Mouse (Mus musculus) adrenal gland, adult 18-20 months (tissue): ENCODE data around the gene C1qtnf4. TPM values are rescaled to one million over a fixed set of nuclear protein-coding genes. Genes with fewer than 3 reads are reported as not detected.

Source experiments
- DNase-seq, 2 experiments: peaks; one replicate each; pipeline ENCODE4 v3.0.0; 2021 to 2022; ENCODE audit warnings: low spot score in 2 of 2
- long read RNA-seq, 2 experiments: library from polyadenylated mRNA; stranded (forward); transcript quantifications; one replicate each; pipeline ENCODE4 v2.0.0; 2021
- total RNA-seq, 2 experiments: library from RNA; stranded (reverse); gene quantifications; 1 replicate in 1 of 2; 2 replicates in 1 of 2; pipeline ENCODE4 v1.2.3; 2021

Gene C1qtnf4
- 1 to 10 TPM in 1 of 2 experiments, under 1 TPM in 1; 0.93 to 1.3 TPM for total RNA-seq
- long read RNA-seq, experiment 1, result 0 reads
- long read RNA-seq, experiment 2, partial matches to known transcripts, result 2 of 2 reads
- long read RNA-seq, experiment 2, other reads (novel, unspliced or antisense), result 0 of 2 reads

GRCm38 (mm10) chr2:90885218-90886041 is at the start of gene C1qtnf4:
Gene C1qtnf4 (plus strand): TSS chr2:90885860.
- DNase-seq, result no peak

GRCm38 (mm10) chr2:90838621-90839020 is 47.0 kb upstream of the C1qtnf4 start:
- no peak for DNase-seq

GRCm38 (mm10) chr2:90843666-90844065 is 42.0 kb upstream of the C1qtnf4 start:
- DNase-seq, result no peak

DNA sequence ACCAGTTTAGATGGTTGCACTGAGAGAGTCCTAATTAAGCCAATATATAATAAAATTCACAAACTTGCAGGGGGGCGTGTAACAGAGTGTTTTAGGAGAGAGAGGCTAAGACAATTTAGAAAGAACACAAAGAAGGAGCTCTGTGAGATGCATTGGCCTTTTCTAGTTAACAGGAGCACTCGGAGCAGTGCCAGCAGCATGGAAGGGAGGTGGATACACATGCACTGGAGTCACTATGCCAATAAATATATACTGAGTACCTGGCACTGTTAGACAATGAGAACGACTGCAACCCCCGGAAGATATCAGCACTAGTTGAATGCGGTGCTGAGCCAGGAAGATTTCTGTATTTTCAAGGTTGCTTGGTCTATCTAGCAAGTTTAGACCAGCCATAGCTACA is 41.4 kb upstream of the C1qtnf4 start:
- DNase-seq, result no peak

GRCm38 (mm10) chr2:90845234-90845633 is 40.4 kb upstream of the C1qtnf4 start:
- DNase-seq, result no peak

GRCm38 (mm10) chr2:90846171-90846570 is 39.5 kb upstream of the C1qtnf4 start:
- DNase-seq, result peak in 1 of 2 experiments; percentile 19

GRCm38 (mm10) chr2:90846597-90846954 is 39.1 kb upstream of the C1qtnf4 start:
- DNase-seq, result peak in 1 of 2 experiments; percentile 26

DNA sequence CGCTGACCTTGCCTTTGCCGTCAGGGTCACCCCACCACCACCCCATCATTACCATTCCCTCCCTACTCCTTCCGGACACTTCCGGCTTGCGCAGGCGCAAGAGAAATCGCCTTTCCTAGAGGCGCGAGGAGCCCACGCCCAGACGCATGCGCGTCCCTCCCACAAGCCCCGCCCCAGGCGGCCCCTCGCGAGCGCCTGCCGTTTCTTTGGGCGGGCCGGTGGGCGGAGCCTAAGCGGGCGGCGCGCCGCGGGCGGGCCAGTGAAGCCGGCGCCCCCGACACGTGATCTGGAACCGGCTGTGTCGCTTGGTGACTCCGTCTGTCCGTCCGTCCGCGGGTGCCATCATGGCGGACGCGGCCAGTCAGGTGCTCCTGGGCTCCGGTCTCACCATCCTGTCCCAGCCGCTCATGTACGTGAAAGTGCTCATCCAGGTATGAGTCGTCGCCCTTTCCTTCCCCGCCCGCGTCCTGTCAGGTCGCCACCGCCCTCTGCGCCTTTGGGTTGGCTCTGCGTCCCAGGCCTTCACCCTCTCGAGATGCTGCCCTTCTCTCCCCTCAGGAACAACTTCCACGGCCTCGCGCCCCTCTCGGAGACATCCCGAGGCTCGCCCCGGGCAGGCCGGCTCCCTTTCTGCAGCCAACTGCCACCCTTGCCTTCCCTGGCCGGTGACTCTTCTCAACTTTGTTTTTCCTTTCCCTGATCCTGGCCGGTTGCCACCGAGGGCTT is 38.5 kb upstream of the C1qtnf4 start, which contains the start of gene Mtch2:
Mtch2 (plus strand) TSS at position 201 of the 726 bp plus-strand sequence.
- peak; percentile 98 to 99 for DNase-seq

GRCm38 (mm10) chr2:90847681-90848050 is 38.0 kb upstream of the C1qtnf4 start:
- DNase-seq, result no peak

DNA sequence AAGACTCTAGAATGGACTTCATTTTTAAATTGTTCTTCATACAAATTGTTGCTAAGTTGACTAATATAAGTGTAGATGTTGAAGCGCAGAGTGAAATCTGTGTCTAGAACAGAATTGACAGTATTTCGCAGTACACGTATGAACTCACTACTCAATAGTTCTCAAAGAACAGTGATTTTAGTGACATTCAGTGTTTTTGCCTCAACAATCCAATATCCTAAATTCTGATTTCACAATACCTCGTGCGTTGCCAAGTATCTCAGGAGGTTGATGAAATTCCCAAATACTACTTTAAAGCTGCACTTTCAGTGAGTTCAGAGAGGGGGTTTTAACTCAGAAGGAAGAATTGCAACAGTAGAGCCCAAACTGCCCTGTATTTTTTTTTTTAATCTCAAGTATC is 37.3 kb upstream of the C1qtnf4 start:
- no peak for DNase-seq

DNA sequence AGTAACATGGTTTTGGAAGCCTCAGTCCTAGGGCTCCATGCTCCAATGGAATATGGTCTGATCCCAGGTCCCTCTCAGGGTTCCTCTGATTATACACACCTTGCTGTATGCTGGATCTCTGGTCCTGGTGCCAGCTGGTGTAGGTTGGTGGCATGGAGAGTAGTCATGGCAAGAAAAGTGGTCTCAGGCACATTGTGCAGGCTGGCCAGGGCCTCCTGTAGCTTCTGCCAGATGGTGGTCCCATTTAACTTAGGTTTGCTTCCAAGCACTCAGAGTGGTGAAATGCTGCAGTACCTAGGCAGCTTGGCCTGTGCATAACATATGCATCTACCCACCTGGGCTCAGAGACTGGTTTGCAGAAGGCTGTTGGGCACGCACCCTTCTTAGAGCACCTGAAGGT is 35.3 kb upstream of the C1qtnf4 start:
- no peak for DNase-seq

DNA sequence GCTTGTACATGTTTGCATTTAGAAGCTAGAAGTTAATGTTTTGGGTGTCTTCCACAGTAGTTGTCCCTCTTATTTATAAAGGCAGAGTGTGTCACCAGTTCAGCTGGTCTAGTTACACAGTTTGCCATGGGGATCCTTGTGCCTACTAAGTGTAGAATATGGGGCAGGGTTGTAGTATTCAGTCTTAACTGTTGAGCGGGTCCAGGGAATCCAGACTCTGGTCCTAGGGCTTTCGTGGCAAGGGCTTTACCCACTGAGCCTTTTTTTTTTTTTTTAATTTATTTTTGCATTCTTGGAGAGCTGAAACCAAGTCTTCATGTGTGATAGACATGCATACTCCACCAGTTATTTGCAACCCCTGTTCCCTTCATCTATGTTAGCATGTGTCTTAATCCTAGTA is 24.2 kb upstream of the C1qtnf4 start:
- DNase-seq, result no peak

- DNase-seq, result no peak
Observed at GRCm38 (mm10) chr2:90864184-90864583, 21.5 kb upstream of the C1qtnf4 start.

GRCm38 (mm10) chr2:90866524-90866923 is 19.1 kb upstream of the C1qtnf4 start:
- DNase-seq, result peak; percentile 82 to 83

DNA sequence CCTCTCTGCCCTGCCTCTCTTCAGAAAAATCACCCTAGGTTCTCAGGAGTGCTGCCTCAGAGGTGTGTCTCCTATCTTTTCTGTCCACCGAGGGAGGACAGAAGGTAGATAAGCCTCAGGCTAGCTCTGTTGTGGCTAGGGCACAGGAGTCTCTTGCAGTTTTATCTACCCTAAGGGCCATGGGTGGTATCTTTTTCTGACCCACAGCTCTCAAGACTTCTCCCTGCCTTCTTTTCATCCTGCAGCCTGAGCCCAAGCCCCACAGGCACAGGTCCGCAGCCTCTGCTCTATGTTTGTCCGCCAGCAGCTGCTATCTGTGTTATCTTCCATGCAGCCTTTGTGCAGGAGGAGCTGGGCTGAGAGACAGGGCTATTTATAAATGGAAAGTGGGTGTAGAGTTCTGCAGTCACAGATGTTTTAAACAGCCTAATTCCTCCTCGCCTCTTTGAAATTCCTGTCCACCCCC is 15.5 kb upstream of the C1qtnf4 start:
- no peak for DNase-seq

DNA sequence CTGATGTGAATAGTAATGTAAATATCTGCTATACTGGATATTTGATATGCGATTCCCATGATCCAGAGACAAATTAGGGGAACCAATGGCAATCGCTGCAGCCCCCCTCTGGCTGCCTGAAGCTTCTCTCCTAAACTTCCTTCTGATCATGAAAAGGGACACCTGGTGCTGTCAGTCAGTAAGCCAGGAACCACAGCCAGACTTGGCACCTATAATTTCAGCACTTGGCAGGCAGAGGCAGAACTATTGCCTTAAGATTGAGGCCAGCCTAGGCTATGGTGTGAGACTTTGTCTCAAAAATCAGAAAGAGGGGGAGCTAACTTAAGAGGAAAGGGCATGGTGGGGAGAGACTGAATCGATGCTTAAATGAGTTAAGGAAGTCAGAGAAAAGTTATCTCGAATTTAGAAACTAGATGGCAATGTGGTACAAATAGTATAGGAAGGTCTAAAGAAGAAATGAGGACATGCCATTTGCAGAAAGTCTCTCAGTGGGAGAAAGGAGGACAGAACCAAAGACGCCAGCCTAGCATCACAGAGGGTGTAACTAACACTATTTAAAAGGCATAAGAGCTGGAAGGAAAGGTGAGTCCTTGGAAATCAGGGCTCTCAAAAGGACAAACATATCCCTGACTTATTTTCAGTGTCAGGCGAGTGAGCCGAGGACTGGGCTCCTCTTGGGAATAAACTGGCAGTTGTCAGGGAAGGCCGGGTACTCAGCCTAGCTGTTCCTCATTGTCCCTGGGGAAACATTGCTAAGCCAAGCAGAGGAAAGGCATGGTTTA is 14.3 kb upstream of the C1qtnf4 start:
- no peak for DNase-seq

DNA sequence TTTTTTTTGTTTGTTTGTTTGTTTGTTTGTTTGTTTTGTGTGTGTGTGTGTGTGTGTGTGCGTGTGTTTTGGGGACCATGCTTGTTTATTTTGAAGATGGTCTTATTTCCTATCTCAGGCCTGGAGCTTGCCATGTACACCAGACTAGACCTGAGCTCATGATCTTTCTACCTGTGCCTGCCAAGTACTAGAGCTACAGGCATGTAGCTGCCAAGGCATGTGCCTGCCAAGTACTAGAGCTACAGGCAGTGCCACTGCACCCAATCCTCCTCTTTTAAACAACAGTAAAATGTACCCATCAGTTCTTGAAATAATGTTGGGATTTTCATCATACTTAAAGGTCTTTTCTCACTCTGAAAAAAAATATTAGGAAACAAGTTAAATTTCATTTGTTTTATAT is 11.6 kb upstream of the C1qtnf4 start:
- DNase-seq, result no peak

DNA sequence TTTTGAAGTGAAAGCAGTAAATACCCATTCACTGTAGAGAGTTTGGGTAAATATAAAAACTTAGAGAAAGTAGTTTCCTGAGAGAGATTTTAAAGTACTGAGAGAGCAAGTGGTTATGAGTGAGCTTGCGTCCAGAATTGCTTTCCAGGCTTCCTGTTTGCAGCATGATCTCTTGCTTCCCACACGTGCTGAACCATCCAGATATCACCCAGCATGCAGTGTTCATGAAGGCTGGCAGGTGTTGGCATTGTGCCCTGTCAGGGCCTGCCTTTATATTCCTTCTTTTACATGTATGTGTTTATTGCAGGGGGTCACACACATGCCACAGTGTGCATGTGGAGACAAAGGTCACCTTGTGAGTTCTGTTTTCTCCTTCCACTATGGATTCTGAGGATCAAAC is 10.4 kb upstream of the C1qtnf4 start:
- DNase-seq, result no peak

DNA sequence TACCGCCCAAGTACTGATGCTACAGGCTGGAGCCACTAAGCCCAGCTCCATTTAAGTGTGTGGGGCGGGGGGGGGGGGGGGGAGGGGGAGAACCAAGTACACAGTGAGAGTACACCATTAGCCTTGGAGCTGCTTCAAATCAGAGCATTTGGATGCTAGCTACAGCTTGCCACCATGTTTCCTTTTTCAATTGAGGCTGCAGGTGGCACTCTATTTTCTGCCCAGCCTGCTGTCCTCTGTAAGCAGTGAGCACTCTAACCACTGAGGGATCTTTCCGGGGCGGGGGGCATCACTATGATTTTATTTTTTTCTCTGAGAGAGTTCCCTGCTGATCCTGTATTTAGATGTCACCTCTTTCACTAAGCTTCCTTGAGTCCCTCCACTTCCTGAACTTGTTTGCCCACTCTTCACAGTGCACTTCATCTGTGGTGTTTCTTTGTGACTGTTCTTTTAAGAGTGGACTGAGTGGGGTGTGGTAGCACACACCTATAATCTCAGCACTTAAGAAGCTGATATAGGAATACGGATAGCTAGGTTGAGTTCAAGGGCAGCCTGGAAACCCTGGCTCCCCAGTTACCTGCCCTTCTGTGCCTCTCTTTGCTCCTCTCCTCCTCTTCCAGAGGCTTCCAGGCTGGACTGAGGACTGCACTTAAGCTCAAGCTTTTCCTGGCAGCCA is 7.9 kb upstream of the C1qtnf4 start:
- DNase-seq, result no peak

- DNase-seq, result no peak
Observed at GRCm38 (mm10) chr2:90879419-90879818, 6.2 kb upstream of the C1qtnf4 start.
